Mouse (Mus musculus): Measurements from ENCODE around the gene Krt82. TPM values are rescaled to one million over a fixed set of nuclear protein-coding genes. Genes with fewer than 3 reads are reported as not detected.

The Krt82 gene
- polyA plus RNA-seq, 1 experiment from 2014 or later, result not detected

DNA sequence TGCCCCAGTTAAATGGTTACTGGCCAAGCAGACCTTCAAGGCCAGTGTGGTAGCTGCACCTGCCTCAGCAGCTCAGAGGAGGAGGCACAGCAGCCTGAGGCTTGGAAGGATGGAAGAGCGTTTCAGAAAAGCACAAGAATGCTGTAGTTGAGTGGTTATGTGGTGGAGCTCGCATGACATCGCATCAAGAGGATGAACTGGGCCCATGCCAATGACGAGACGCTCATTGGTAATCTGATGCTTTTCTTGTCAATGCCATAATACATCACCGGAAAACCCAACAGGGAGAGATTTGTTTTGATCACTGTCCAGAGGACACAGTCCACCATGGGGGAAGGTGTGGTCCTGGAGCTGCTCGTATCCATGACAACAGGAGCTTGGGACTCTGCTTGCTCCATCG lies 55.2 kb downstream of the Krt82 start:
- ATAC-seq (replicated peaks; ENCODE audit: low FRiP score) (no peak), DNase-seq (ENCODE audit: low spot score) (no peak)
- Histone ChIP-seq H3K27me3 (ENCODE audit: control insufficient read depth, insufficient read depth, low read length) (no peaks in the 10 kb centered on the region), H3K27ac (ENCODE audit: low read depth, low read length) (no peak overlapping the region), H3K4me3 (ENCODE audit: low read depth, low read length) (no peak overlapping the region), H3K9me3 (ENCODE audit: control insufficient read depth, low read length) (no peaks in the 10 kb centered on the region), H3K9ac (ENCODE audit: low read length) (no peak overlapping the region), H3K4me1 (replicated peaks; ENCODE audit: control insufficient read depth, insufficient read depth, low read length) (no peaks in the 10 kb centered on the region), H3K36me3 (ENCODE audit: control insufficient read depth, insufficient read depth, low read length) (no peaks in the 10 kb centered on the region), H3K4me2 (ENCODE audit: low read depth, low read length, severe bottlenecking) (no peak overlapping the region)
- WGBS, result 89% methylated on average over 8 of the region's 8 CpGs

DNA sequence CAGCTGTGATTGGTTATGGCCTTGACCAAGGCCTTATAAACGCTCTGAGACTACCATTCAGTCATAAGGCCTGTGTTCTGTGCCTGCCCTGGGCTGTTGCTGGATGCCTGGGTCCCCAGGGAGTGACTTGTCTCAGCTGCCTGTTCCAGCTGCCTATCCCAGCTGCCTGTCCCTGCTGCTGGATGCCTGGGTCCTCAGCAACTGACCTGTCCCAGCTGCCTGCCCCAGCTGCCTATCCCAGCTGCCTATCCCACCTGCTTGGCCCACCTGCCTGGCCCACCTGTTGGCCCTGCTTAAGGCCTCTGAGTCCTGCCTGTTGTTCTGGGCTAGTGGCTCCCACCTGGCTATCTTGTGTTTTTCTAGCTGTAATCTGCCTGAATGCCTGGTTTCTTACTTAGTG lies 56.3 kb downstream of the Krt82 start:
- no peaks in the 10 kb centered on the region for H3K36me3 ChIP-seq (ENCODE audit: control insufficient read depth, insufficient read depth, low read length)
- H3K27me3 ChIP-seq (ENCODE audit: control insufficient read depth, insufficient read depth, low read length), result no peaks in the 10 kb centered on the region
- H3K27ac ChIP-seq (ENCODE audit: low read depth, low read length), result no peak overlapping the region
- 81% methylated on average over 1 of the region's 1 CpGs for WGBS
- DNase-seq (ENCODE audit: low spot score), result no peak
- H3K9me3 ChIP-seq (ENCODE audit: control insufficient read depth, low read length), result no peaks in the 10 kb centered on the region
- no peak overlapping the region for H3K4me2 ChIP-seq (ENCODE audit: low read depth, low read length, severe bottlenecking)
- H3K4me3 ChIP-seq (ENCODE audit: low read depth, low read length), result no peak overlapping the region
- no peak for ATAC-seq (replicated peaks; ENCODE audit: low FRiP score)
- H3K4me1 ChIP-seq (replicated peaks; ENCODE audit: control insufficient read depth, insufficient read depth, low read length), result no peaks in the 10 kb centered on the region
- no peak overlapping the region for H3K9ac ChIP-seq (ENCODE audit: low read length)

DNA sequence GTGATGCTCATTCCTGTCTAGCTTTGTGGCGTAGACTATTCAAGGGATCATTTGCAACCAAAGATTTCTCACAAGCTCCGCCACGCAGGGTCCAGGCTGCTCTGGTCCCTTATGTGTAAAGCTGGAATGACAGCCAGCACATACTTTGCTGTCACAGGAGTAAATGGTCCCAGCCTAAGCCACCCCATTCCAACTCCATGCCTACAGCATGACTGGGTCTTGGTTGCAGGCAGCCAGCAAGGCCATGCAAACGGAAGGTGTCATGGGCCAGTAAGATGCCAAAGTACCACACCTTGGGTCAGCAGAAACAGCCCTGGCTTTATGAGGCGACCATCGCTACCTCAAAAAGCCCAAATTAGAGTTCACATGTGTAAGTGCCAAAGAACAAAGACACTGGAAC lies 56.8 kb downstream of the Krt82 start:
- ATAC-seq (replicated peaks; ENCODE audit: low FRiP score), result no peak
- 85% methylated on average over 6 of the region's 6 CpGs for WGBS
- Histone ChIP-seq H3K27ac (ENCODE audit: low read depth, low read length) (no peak overlapping the region), H3K4me1 (replicated peaks; ENCODE audit: control insufficient read depth, insufficient read depth, low read length) (no peaks in the 10 kb centered on the region), H3K9ac (ENCODE audit: low read length) (no peak overlapping the region), H3K36me3 (ENCODE audit: control insufficient read depth, insufficient read depth, low read length) (no peaks in the 10 kb centered on the region), H3K4me3 (ENCODE audit: low read depth, low read length) (no peak overlapping the region), H3K27me3 (ENCODE audit: control insufficient read depth, insufficient read depth, low read length) (no peaks in the 10 kb centered on the region), H3K9me3 (ENCODE audit: control insufficient read depth, low read length) (no peaks in the 10 kb centered on the region), H3K4me2 (ENCODE audit: low read depth, low read length, severe bottlenecking) (no peak overlapping the region)
- no peak for DNase-seq (ENCODE audit: low spot score)

DNA sequence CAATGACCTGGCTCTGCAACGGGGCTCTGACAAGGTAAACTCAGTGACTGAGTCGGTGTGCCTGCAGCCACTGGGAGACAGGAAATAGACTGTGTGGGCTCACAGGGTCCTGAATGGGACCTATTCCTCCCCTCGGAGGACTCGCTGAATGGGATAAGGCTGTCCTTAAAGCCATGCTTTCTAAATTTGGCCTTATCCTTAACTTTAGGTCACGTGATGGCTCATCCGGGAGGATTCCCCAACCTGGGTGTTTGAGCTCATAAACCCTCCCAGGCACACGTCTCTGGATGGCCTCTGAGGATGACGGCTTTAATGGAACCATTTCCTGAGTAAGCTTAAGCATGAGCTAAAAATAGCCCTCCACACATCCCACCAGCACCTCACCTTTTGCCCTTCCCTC lies 57.7 kb downstream of the Krt82 start:
- no peak overlapping the region for H3K9ac ChIP-seq (ENCODE audit: low read length)
- H3K9me3 ChIP-seq (ENCODE audit: control insufficient read depth, low read length), result no peaks in the 10 kb centered on the region
- H3K4me2 ChIP-seq (ENCODE audit: low read depth, low read length, severe bottlenecking), result no peak overlapping the region
- no peaks in the 10 kb centered on the region for H3K36me3 ChIP-seq (ENCODE audit: control insufficient read depth, insufficient read depth, low read length)
- H3K27ac ChIP-seq (ENCODE audit: low read depth, low read length), result no peak overlapping the region
- ATAC-seq (replicated peaks; ENCODE audit: low FRiP score) (no peak), DNase-seq (ENCODE audit: low spot score) (no peak)
- WGBS, result 80% methylated on average over 8 of the region's 8 CpGs
- no peak overlapping the region for H3K4me3 ChIP-seq (ENCODE audit: low read depth, low read length)
- H3K27me3 ChIP-seq (ENCODE audit: control insufficient read depth, insufficient read depth, low read length), result no peaks in the 10 kb centered on the region
- H3K4me1 ChIP-seq (replicated peaks; ENCODE audit: control insufficient read depth, insufficient read depth, low read length), result no peaks in the 10 kb centered on the region

DNA sequence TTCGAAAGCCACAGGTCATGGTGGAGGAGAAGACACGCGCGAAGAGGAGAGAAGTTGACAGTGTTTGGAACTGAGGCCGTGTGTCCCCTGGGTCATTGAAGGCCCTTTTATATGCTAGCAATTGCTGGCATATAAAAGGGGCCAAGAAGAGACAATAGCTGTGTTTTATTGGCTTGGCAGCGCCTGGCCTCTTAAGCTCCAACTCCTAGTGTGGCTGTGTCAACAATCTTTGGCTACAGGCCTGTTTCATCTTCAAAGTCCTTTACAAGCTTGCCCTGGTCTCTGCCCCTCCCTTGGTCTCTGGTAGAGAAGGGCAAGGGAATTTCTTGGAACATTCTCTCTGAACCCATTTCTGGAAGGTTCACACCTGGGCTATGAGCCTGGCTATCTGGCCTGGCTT lies 59.0 kb downstream of the Krt82 start, which contains the start of gene Krt83:
Gene Krt83 (minus strand): TSS at position 82 of the 400 bp plus-strand sequence.
- no peak within 1 kb of the TSS for H3K27ac ChIP-seq (ENCODE audit: low read depth, low read length)

More for the DNA sequence above, 59.0 kb downstream of the Krt82 start, which contains the start of gene Krt83:
- 73% methylated on average over 6 of the region's 6 CpGs for WGBS
- no peak within 1 kb of the TSS for H3K4me3 ChIP-seq (ENCODE audit: low read depth, low read length)
- H3K9me3 ChIP-seq (ENCODE audit: control insufficient read depth, low read length), result no peaks in the 10 kb centered on the region
- no peak for DNase-seq (ENCODE audit: low spot score)
- H3K4me1 ChIP-seq (replicated peaks; ENCODE audit: control insufficient read depth, insufficient read depth, low read length), result no peaks in the 10 kb centered on the region
- H3K36me3 ChIP-seq (ENCODE audit: control insufficient read depth, insufficient read depth, low read length), result no peaks in the 10 kb centered on the region
- H3K4me2 ChIP-seq (ENCODE audit: low read depth, low read length, severe bottlenecking), result no peak within 1 kb of the TSS
- no peak within 1 kb of the TSS for H3K9ac ChIP-seq (ENCODE audit: low read length)
- H3K27me3 ChIP-seq (ENCODE audit: control insufficient read depth, insufficient read depth, low read length), result no peaks in the 10 kb centered on the region
- no peak for ATAC-seq (replicated peaks; ENCODE audit: low FRiP score)

Small RNA genes lying within 50 kb of the gene (microRNA-seq; reads per million reads assigned to microRNA genes)
- gene Gm44393 (ENCODE audit: insufficient number of aligned reads), result not detected
- gene Gm44460 (ENCODE audit: insufficient number of aligned reads), result not detected

Other genes starting within 250 kb of the Krt82 start
- gene Krt80, start 180.5 kb downstream of the Krt82 start, polyA plus RNA-seq (2014; fragmentation: Nextera tagmentation; extraction: Ambion mirVana), result not detected in 2 replicates
- gene Krt7, start 139.6 kb downstream of the Krt82 start, polyA plus RNA-seq (2014; fragmentation: Nextera tagmentation; extraction: Ambion mirVana), result 6.8 and 9.3 TPM in 2 replicates
- gene Krt87, start 111.9 kb downstream of the Krt82 start, polyA plus RNA-seq (2014; fragmentation: Nextera tagmentation; extraction: Ambion mirVana), result 0.12 TPM in 1 of 2 replicates, not detected in the other
- not detected in 2 replicates for gene Krt88, start 102.9 kb downstream of the Krt82 start, polyA plus RNA-seq (2014; fragmentation: Nextera tagmentation; extraction: Ambion mirVana)
- gene Krt81, start 86.9 kb downstream of the Krt82 start, polyA plus RNA-seq (2014; fragmentation: Nextera tagmentation; extraction: Ambion mirVana), result not detected in 2 replicates
- gene Krt86, start 77.2 kb downstream of the Krt82 start, polyA plus RNA-seq (2014; fragmentation: Nextera tagmentation; extraction: Ambion mirVana), result not detected in 2 replicates
- gene Krt83, start 59.2 kb downstream of the Krt82 start, polyA plus RNA-seq (2014; fragmentation: Nextera tagmentation; extraction: Ambion mirVana), result 0.27 TPM in 1 of 2 replicates, not detected in the other
- not detected in 2 replicates for gene Gm49425, start 33.4 kb downstream of the Krt82 start, polyA plus RNA-seq (2014; fragmentation: Nextera tagmentation; extraction: Ambion mirVana)
- gene Krt84, start 17.8 kb downstream of the Krt82 start, polyA plus RNA-seq (2014; fragmentation: Nextera tagmentation; extraction: Ambion mirVana), result not detected in 2 replicates
- gene Krt90, start 12.3 kb upstream of the Krt82 start, polyA plus RNA-seq (2014; fragmentation: Nextera tagmentation; extraction: Ambion mirVana), result 0.21 and 0.41 TPM in 2 replicates
- not detected in 2 replicates for gene Krt75, start 23.2 kb upstream of the Krt82 start, polyA plus RNA-seq (2014; fragmentation: Nextera tagmentation; extraction: Ambion mirVana)
- gene Gm5414, start 77.5 kb upstream of the Krt82 start, polyA plus RNA-seq (2014; fragmentation: Nextera tagmentation; extraction: Ambion mirVana), result not detected in 2 replicates
- not detected in 2 replicates for gene Gm5478, start 96.7 kb upstream of the Krt82 start, polyA plus RNA-seq (2014; fragmentation: Nextera tagmentation; extraction: Ambion mirVana)
- not detected in 2 replicates for gene Krt6b, start 129.6 kb upstream of the Krt82 start, polyA plus RNA-seq (2014; fragmentation: Nextera tagmentation; extraction: Ambion mirVana)
- not detected in 2 replicates for gene Krt6a, start 143.6 kb upstream of the Krt82 start, polyA plus RNA-seq (2014; fragmentation: Nextera tagmentation; extraction: Ambion mirVana)
- gene Krt5, start 162.2 kb upstream of the Krt82 start, polyA plus RNA-seq (2014; fragmentation: Nextera tagmentation; extraction: Ambion mirVana), result 0.57 and 0.67 TPM in 2 replicates
- gene Krt71, start 192.4 kb upstream of the Krt82 start, polyA plus RNA-seq (2014; fragmentation: Nextera tagmentation; extraction: Ambion mirVana), result not detected in 2 replicates
- not detected in 2 replicates for gene Krt72, start 235.8 kb upstream of the Krt82 start, polyA plus RNA-seq (2014; fragmentation: Nextera tagmentation; extraction: Ambion mirVana)

Data from forebrain, embryonic 11.5 days (tissue).